Mouse (Mus musculus): Measurements from ENCODE around the gene Catsper4.

Gene Catsper4

GRCm38 (mm10) chr4:134181825-134182224, 45.4 kb downstream of the Catsper4 start:
- no peak for DNase-seq (ENCODE audit: low spot score in 2 of 2)

- no peak for DNase-seq (ENCODE audit: low spot score in 2 of 2)
Observed at GRCm38 (mm10) chr4:134181112-134181511, 46.1 kb downstream of the Catsper4 start.

GRCm38 (mm10) chr4:134172391-134172790, 54.8 kb downstream of the Catsper4 start:
- DNase-seq (ENCODE audit: low spot score in 2 of 2), result peak in 1 of 2 experiments; percentile 11

GRCm38 (mm10) chr4:134166906-134167305, 60.3 kb downstream of the Catsper4 start:
- no peak for DNase-seq (ENCODE audit: low spot score in 2 of 2)

GRCm38 (mm10) chr4:134165548-134166465, 61.4 kb downstream of the Catsper4 start:
- no peak for DNase-seq (ENCODE audit: low spot score in 2 of 2)

- no peak for DNase-seq (ENCODE audit: low spot score in 2 of 2)
Observed at GRCm38 (mm10) chr4:134165024-134165423, 62.2 kb downstream of the Catsper4 start.

- no peak for DNase-seq (ENCODE audit: low spot score in 2 of 2)
Observed at GRCm38 (mm10) chr4:134164591-134164990, 62.6 kb downstream of the Catsper4 start.

Measured in right cerebral cortex, postnatal 36 days (tissue).